Mouse (Mus musculus): ENCODE measurements around the gene Nacc1. TPM values are rescaled to one million over a fixed set of nuclear protein-coding genes. Genes with fewer than 3 reads are reported as not detected.
A peak's percentile ranks its signal among the peaks of the same experiment; 100 is the strongest.

Nacc1 gene
- polyA plus RNA-seq, 1 experiment from 2014 or later: 17.4 TPM

DNA sequence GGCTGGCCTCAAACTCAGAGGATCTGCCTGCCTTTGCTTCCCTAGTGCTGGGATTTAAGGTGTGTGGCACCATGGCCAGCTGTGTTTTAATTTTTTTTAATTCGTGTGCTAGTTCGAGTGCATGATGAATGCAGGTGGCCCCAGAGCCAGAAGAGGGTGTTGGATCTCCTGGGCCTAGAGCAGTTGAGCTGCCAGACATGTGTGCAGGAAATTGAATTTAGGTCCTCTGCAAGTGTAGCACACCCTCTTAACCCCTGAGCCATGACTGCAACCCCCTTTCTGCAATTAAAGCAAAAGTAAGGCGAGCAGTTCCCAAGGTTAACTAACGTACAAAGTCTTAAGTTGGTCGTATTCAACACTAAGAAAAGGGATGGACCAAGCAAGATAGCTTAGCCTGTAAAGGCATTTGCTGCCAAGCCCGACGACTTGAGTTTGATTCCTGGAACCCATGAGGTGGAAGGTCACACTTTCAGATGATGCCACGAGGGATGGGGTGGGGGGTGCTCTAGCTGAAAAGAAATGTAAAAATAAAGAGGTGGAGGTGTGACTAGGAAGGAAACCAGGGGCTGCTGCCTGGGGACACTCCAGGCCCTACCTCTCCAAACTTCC is 49.6 kb downstream of the Nacc1 start:
- Histone ChIP-seq H3K4me2 (ENCODE audit: low read length) (peak overlapping the region; percentile 87), H3K4me1 (ENCODE audit: control insufficient read depth in 2 of 2, insufficient read depth in 2 of 2, low read length in 2 of 2) (peaks cover 22 to 29% of the 10 kb centered on the region in 2 experiments), H3K27ac (replicated peaks in 1 of 2; ENCODE audit: control insufficient read depth in 1 of 2, insufficient read depth in 1 of 2, low read depth in 2 of 2, low read length in 2 of 2) (peak overlapping the region in 1 of 2 experiments; percentile 88; a peak in 1 of 4 replicates), H3K9me3 (ENCODE audit: control insufficient read depth, low read length) (no peaks in the 10 kb centered on the region), H3K36me3 (ENCODE audit: control insufficient read depth, insufficient read depth, low read length) (no peaks in the 10 kb centered on the region), H3K27me3 (ENCODE audit: control insufficient read depth, insufficient read depth, low read length) (no peaks in the 10 kb centered on the region), H3K4me3 (ENCODE audit: control insufficient read depth in 1 of 2, insufficient read depth in 1 of 2, low read depth in 1 of 2, low read length in 2 of 2) (peak overlapping the region; percentile 56 to 58), H3K9ac (ENCODE audit: low read length) (peak overlapping the region; percentile 83)
- WGBS: 53% methylated on average over 8 of the region's 8 CpGs
- ATAC-seq (ENCODE audit: insufficient number of reproducible peaks, insufficient read depth, low FRiP score, low read depth): no peak

DNA sequence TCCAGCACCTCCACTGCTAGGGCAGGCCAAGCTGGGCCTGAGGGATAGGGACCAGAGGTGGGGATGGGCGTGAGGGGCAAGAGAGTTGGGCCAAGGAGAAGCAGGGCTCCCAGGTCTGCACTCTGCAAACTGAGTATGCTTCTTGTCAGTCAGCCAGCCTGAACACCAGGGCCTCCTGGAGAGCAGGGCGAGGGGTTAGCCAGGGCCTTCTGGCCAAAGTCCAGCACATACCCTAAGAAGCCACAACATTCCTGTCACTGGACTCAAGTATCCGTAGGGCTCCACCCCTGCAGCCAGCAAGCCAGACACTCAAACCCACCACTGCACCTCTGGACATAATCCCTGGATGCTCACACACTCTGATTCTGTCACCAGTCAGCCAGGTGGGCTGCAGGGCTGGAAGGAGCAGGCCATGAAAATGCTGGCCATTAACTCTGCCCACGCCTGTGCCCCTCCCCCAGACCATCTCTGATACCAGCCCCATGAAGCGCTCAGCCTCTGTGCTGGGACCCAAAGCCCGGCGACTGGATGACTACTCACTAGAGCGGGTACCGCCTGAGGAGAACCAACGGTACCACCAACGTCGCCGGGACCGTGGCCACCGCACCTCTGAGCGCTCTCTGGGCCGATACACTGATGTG is 51.5 kb downstream of the Nacc1 start:
- Histone ChIP-seq H3K4me3 (ENCODE audit: control insufficient read depth in 1 of 2, insufficient read depth in 1 of 2, low read depth in 1 of 2, low read length in 2 of 2) (no peak overlapping the region), H3K4me1 (ENCODE audit: control insufficient read depth in 2 of 2, insufficient read depth in 2 of 2, low read length in 2 of 2) (peaks cover 22 to 29% of the 10 kb centered on the region in 2 experiments), H3K4me2 (ENCODE audit: low read length) (no peak overlapping the region), H3K36me3 (ENCODE audit: control insufficient read depth, insufficient read depth, low read length) (no peaks in the 10 kb centered on the region), H3K27ac (replicated peaks in 1 of 2; ENCODE audit: control insufficient read depth in 1 of 2, insufficient read depth in 1 of 2, low read depth in 2 of 2, low read length in 2 of 2) (no peak overlapping the region), H3K9ac (ENCODE audit: low read length) (peak overlapping the region; percentile 21; the same call in 1 of the 2 replicates), H3K27me3 (ENCODE audit: control insufficient read depth, insufficient read depth, low read length) (no peaks in the 10 kb centered on the region), H3K9me3 (ENCODE audit: control insufficient read depth, low read length) (no peaks in the 10 kb centered on the region)
- WGBS: 73% methylated on average over 17 of the region's 17 CpGs
- no peak for ATAC-seq (ENCODE audit: insufficient number of reproducible peaks, insufficient read depth, low FRiP score, low read depth)

DNA sequence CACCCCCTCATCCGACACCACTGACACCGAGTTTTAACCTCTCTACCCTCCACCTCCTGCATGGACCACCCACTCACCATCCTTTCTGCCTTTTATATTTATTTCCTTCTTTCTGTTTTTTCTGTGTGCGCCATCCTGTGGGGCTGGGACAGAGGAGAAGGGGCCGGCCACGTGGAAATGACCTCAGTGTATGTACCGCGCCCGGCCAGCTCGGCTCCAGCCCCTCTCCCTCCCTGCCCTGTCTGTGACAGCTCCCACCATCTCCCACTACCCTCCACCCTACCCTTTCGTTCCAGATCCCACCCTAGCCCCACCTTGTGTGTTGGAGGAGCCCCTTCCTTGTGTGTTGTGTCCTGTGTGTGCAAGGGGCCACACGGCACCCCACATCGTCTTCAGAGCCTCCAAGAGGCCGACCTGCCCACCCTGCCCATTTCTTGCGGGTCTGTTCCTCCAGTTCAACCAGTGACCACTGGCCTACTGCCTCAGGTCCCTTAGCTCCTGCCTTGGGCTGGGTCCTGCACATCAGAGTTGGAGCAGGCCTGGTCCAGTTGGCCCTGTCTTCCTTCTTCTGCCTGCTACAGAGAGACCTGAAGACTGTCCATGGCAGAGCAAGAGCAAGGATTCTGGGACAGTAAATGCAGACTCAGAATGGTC is 52.1 kb downstream of the Nacc1 start:
- H3K36me3 ChIP-seq (ENCODE audit: control insufficient read depth, insufficient read depth, low read length): no peaks in the 10 kb centered on the region
- no peaks in the 10 kb centered on the region for H3K27me3 ChIP-seq (ENCODE audit: control insufficient read depth, insufficient read depth, low read length)
- peaks cover 22 to 29% of the 10 kb centered on the region in 2 experiments for H3K4me1 ChIP-seq (ENCODE audit: control insufficient read depth in 2 of 2, insufficient read depth in 2 of 2, low read length in 2 of 2)
- no peak overlapping the region for H3K4me2 ChIP-seq (ENCODE audit: low read length)
- no peak overlapping the region for H3K27ac ChIP-seq (replicated peaks in 1 of 2; ENCODE audit: control insufficient read depth in 1 of 2, insufficient read depth in 1 of 2, low read depth in 2 of 2, low read length in 2 of 2)
- ATAC-seq (ENCODE audit: insufficient number of reproducible peaks, insufficient read depth, low FRiP score, low read depth): no peak
- no peaks in the 10 kb centered on the region for H3K9me3 ChIP-seq (ENCODE audit: control insufficient read depth, low read length)
- WGBS: 71% methylated on average over 14 of the region's 14 CpGs
- H3K4me3 ChIP-seq (ENCODE audit: control insufficient read depth in 1 of 2, insufficient read depth in 1 of 2, low read depth in 1 of 2, low read length in 2 of 2): no peak overlapping the region
- H3K9ac ChIP-seq (ENCODE audit: low read length): peak overlapping the region; percentile 21; the same call in 1 of the 2 replicates

DNA sequence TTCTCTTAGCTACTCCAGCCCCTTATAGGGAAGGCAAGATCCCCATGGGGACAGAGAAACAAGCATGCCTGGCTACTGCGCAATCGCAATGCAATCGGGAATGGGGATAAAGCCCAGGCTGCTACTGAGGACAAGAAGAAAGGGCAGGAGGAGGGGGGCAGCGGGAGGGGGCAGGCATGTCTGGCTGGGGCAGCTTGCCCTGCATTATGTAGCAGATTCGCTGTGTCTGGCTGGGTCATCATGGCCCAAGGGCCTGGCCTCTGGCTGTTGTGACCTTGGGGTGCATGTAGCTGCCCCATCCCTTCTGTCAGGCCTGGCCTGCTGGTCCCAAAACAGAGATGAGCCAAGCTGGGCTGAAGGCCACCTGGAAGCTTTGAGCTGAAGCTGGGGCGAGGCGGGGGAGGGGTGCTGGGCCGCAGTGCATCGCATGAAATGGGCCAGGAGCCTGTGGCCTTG is 52.8 kb downstream of the Nacc1 start:
- H3K27me3 ChIP-seq (ENCODE audit: control insufficient read depth, insufficient read depth, low read length): no peaks in the 10 kb centered on the region
- H3K9ac ChIP-seq (ENCODE audit: low read length): peak overlapping the region; percentile 8; the same call in 1 of the 2 replicates
- no peak overlapping the region for H3K4me2 ChIP-seq (ENCODE audit: low read length)
- no peak overlapping the region for H3K4me3 ChIP-seq (ENCODE audit: control insufficient read depth in 1 of 2, insufficient read depth in 1 of 2, low read depth in 1 of 2, low read length in 2 of 2)
- ATAC-seq (ENCODE audit: insufficient number of reproducible peaks, insufficient read depth, low FRiP score, low read depth): no peak
- WGBS: 50% methylated on average over 9 of the region's 9 CpGs
- no peaks in the 10 kb centered on the region for H3K36me3 ChIP-seq (ENCODE audit: control insufficient read depth, insufficient read depth, low read length)
- no peak overlapping the region for H3K27ac ChIP-seq (replicated peaks in 1 of 2; ENCODE audit: control insufficient read depth in 1 of 2, insufficient read depth in 1 of 2, low read depth in 2 of 2, low read length in 2 of 2)
- peaks cover 22 to 25% of the 10 kb centered on the region in 2 experiments for H3K4me1 ChIP-seq (ENCODE audit: control insufficient read depth in 2 of 2, insufficient read depth in 2 of 2, low read length in 2 of 2)
- H3K9me3 ChIP-seq (ENCODE audit: control insufficient read depth, low read length): no peaks in the 10 kb centered on the region

DNA sequence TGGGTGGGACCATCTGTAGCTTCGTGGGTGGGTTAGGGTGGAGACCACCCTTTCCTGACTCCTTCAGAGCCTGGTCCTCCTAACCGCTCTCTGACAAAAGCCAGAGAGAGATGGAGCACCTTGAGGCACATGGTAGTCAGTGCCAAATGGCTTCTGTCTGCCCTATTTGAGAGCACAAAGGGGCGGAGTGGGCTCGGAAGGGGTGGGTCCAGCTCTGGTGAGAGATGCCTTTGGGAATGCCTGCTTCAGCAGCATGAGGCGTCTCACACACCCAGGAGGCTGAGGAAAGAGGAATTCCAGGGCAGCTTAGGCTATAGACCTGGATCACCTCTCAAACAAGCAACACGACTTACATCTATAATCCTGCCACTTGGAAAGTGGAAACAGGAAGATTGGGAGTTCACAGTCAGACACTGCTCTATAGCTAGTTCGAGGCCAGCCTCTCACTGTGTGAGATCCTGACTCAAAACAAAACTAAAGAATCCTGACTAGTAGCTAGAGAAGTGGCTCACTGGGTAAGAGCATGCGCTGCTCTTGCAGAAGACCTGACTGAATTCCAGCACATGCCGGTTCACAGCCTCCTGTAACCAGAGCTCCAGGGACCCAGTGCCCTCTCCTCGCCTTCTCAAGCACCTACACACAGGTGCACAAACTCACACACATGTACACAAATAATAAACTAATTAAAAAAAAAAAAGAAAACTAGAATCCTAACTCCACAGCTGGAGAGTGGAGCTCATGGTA is 53.6 kb downstream of the Nacc1 start:
- no peak overlapping the region for H3K27ac ChIP-seq (replicated peaks in 1 of 2; ENCODE audit: control insufficient read depth in 1 of 2, insufficient read depth in 1 of 2, low read depth in 2 of 2, low read length in 2 of 2)

DNA sequence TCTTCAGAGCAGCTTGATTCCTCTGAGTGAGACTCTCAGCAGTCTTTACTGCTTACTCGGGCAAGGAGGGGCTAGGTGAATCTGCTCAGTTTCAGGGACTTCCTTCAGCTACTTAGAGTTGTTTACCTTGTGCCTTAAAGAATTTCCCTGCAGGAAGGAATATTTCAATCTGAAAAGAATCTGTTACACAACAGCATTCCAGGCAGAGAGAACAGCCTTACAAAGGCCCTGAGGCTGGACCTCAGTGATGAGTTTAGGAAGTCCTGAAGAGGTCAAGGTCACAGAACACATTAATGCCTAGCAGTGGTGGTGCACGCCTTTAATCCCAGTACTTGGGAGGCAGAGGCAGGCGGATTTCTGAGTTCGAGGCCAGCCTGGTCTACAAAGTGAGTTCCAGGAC is 55.8 kb downstream of the Nacc1 start:
- no peak for ATAC-seq (ENCODE audit: insufficient number of reproducible peaks, insufficient read depth, low FRiP score, low read depth)
- Histone ChIP-seq H3K4me2 (ENCODE audit: low read length) (no peak overlapping the region), H3K9me3 (ENCODE audit: control insufficient read depth, low read length) (no peaks in the 10 kb centered on the region), H3K27me3 (ENCODE audit: control insufficient read depth, insufficient read depth, low read length) (no peaks in the 10 kb centered on the region), H3K27ac (replicated peaks in 1 of 2; ENCODE audit: control insufficient read depth in 1 of 2, insufficient read depth in 1 of 2, low read depth in 2 of 2, low read length in 2 of 2) (no peak overlapping the region), H3K4me1 (ENCODE audit: control insufficient read depth in 2 of 2, insufficient read depth in 2 of 2, low read length in 2 of 2) (peaks cover 17 to 21% of the 10 kb centered on the region in 2 experiments), H3K36me3 (ENCODE audit: control insufficient read depth, insufficient read depth, low read length) (no peaks in the 10 kb centered on the region), H3K9ac (ENCODE audit: low read length) (no peak overlapping the region), H3K4me3 (ENCODE audit: control insufficient read depth in 1 of 2, insufficient read depth in 1 of 2, low read depth in 1 of 2, low read length in 2 of 2) (no peak overlapping the region)
- WGBS: 92% methylated on average over 4 of the region's 4 CpGs

More for the DNA sequence above, 53.6 kb downstream of the Nacc1 start:
- Histone ChIP-seq H3K4me3 (ENCODE audit: control insufficient read depth in 1 of 2, insufficient read depth in 1 of 2, low read depth in 1 of 2, low read length in 2 of 2) (no peak overlapping the region), H3K9me3 (ENCODE audit: control insufficient read depth, low read length) (no peaks in the 10 kb centered on the region), H3K4me1 (ENCODE audit: control insufficient read depth in 2 of 2, insufficient read depth in 2 of 2, low read length in 2 of 2) (peaks cover 22 to 25% of the 10 kb centered on the region in 2 experiments), H3K36me3 (ENCODE audit: control insufficient read depth, insufficient read depth, low read length) (no peaks in the 10 kb centered on the region), H3K4me2 (ENCODE audit: low read length) (no peak overlapping the region), H3K9ac (ENCODE audit: low read length) (no peak overlapping the region), H3K27me3 (ENCODE audit: control insufficient read depth, insufficient read depth, low read length) (no peaks in the 10 kb centered on the region)
- ATAC-seq (ENCODE audit: insufficient number of reproducible peaks, insufficient read depth, low FRiP score, low read depth): no peak
- WGBS: 39% methylated on average over 10 of the region's 10 CpGs

DNA sequence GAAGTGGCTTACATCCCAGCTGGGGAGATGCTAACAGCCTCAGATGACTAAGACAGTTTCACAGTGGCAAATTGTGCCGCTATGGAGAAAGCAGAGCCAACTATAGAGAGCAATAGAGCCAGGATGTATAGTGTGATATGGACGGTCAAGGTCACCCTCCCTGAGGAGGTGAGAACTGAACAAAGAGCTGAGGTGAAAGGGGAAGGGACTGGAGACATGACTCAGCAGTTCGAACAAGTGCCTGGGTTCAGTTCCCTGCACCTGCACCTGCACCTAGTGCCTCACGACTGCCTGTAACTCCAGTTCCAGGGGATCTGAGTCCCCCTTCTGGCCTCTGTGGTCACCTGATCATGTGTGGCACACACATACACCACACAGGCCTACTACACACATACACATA is 57.5 kb downstream of the Nacc1 start:
- Histone ChIP-seq H3K27ac (replicated peaks in 1 of 2; ENCODE audit: control insufficient read depth in 1 of 2, insufficient read depth in 1 of 2, low read depth in 2 of 2, low read length in 2 of 2) (no peak overlapping the region), H3K36me3 (ENCODE audit: control insufficient read depth, insufficient read depth, low read length) (no peaks in the 10 kb centered on the region), H3K4me3 (ENCODE audit: control insufficient read depth in 1 of 2, insufficient read depth in 1 of 2, low read depth in 1 of 2, low read length in 2 of 2) (no peak overlapping the region), H3K27me3 (ENCODE audit: control insufficient read depth, insufficient read depth, low read length) (no peaks in the 10 kb centered on the region), H3K9me3 (ENCODE audit: control insufficient read depth, low read length) (no peaks in the 10 kb centered on the region), H3K4me2 (ENCODE audit: low read length) (no peak overlapping the region), H3K9ac (ENCODE audit: low read length) (no peak overlapping the region), H3K4me1 (ENCODE audit: control insufficient read depth in 2 of 2, insufficient read depth in 2 of 2, low read length in 2 of 2) (peaks cover 7 to 8% of the 10 kb centered on the region in 2 experiments)
- no peak for ATAC-seq (ENCODE audit: insufficient number of reproducible peaks, insufficient read depth, low FRiP score, low read depth)
- 69% methylated on average over 4 of the region's 4 CpGs for WGBS

Measured in heart, embryonic 14.5 days (tissue).